Mouse (Mus musculus) mesoderm, embryonic 11.5 days (tissue): ENCODE measurements around the gene Hoxd9.
A peak's percentile ranks its signal among the peaks of the same experiment; 100 is the strongest.

Experiments
- DNase-seq: peaks from one replicate; pipeline ENCODE4 v3.0.0-alpha.2; 2012; ENCODE audit warnings: low read depth, low spot score

The Hoxd9 gene

DNA sequence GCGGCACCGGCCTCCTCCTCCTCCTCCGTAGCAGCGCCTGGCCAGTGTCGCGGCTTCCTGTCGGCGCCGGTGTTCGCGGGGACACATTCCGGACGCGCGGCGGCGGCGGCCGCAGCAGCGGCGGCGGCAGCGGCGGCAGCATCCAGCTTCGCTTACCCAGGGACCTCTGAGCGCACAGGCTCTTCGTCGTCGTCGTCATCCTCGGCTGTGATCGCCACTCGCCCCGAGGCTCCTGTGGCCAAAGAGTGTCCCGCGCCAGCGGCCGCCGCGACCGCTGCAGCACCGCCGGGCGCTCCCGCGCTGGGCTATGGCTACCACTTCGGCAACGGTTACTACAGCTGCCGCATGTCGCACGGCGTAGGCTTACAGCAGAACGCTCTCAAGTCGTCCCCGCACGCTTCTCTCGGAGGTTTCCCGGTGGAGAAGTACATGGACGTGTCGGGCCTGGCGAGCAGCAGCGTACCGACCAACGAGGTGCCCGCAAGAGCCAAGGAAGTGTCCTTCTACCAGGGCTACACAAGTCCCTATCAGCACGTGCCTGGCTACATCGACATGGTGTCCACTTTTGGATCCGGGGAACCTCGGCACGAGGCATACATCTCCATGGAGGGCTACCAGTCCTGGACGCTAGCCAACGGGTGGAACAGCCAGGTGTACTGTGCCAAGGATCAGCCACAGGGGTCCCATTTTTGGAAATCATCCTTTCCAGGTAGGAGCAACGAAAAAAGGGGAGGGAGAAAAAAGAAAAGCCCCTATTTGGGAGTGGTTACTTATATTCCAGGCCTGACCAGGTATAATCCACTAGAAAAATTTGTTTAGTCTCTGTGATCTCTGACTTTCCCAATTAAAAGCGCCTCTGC is 28.9 kb upstream of the Hoxd9 start:
- no peak for DNase-seq

DNA sequence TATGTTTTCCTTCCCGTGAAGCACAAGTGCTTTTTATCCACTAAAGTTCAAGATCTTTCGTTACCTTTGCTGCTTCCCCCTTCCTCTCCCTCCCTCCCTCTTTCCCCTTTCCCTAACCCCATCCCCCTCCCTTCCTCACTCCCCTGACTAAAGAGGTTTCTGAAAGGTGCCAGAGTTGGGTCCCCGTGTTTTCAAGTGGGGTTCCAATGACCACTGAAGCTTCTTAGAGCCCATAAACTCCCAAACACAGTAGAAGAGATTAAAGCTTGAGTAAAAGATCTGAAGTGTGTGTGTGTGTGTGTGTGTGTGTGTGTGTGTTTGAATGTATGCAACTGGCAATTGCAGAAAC is 28.3 kb upstream of the Hoxd9 start:
- DNase-seq = no peak

DNA sequence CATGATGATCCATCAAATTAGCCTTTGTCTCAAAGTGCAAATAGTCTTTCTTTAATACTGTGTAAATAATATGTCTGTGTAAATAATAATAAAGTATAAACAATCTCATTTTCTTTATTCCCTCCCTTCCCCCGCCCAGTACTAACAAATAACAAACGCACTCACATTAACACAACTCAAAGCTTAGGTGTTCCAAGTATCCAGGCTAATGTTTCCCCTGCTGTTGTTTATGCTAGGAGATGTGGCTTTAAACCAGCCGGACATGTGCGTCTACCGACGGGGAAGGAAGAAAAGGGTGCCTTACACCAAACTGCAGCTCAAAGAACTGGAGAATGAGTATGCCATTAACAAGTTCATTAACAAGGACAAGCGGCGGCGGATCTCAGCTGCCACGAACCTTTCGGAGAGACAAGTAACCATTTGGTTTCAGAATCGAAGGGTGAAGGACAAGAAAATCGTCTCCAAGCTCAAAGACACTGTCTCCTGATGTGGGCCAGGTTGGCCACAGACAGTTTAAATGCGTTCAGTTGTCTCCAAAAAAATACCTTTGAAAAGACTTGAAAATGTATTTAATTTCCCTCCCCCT is 27.8 kb upstream of the Hoxd9 start:
- no peak for DNase-seq

DNA sequence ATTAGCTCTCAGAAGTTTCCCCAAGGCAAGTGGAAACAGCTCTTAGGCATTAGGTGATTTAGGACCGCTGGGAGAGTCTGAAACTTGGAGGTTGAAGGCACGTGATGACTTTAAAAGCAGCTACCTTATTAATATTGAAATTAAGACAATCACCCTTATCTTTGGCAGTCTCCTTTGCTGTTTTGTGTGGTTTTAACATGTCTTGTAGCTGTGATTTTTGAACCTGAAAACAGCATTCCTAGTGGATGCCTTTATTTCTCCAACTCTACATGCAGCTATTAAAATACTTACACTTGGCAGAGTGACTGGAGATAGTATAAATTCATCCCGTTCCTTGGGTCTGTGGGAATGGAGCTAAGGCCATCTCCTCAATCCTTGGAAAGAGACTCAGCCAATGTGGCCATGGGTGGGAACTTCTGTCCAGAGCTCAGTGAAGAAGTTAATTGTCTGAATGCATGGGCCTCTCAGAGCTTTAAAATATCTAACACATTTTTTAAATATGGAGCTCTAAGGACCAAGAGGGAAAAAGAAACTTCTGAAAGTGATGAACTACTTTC is 26.8 kb upstream of the Hoxd9 start:
- no peak for DNase-seq

DNA sequence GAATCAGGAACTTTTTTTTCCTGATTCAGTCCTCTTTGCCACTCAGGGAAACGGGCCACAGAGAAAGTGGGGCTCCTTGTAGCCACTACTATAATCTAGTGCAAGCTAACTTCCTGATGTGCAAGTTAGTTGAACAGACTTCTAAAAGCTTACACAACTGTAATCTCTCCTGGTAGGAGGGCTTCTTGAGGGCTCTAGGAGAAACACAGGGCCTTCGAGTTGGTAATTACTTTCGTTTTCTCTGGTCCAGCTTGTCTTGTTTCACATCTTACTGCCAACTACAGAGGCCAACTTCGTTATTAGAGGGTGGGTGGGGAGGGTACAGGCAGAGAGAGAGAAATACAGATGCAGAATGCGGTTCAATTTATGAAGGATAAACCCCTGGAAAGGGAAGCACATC is 25.7 kb upstream of the Hoxd9 start:
- DNase-seq = no peak

DNA sequence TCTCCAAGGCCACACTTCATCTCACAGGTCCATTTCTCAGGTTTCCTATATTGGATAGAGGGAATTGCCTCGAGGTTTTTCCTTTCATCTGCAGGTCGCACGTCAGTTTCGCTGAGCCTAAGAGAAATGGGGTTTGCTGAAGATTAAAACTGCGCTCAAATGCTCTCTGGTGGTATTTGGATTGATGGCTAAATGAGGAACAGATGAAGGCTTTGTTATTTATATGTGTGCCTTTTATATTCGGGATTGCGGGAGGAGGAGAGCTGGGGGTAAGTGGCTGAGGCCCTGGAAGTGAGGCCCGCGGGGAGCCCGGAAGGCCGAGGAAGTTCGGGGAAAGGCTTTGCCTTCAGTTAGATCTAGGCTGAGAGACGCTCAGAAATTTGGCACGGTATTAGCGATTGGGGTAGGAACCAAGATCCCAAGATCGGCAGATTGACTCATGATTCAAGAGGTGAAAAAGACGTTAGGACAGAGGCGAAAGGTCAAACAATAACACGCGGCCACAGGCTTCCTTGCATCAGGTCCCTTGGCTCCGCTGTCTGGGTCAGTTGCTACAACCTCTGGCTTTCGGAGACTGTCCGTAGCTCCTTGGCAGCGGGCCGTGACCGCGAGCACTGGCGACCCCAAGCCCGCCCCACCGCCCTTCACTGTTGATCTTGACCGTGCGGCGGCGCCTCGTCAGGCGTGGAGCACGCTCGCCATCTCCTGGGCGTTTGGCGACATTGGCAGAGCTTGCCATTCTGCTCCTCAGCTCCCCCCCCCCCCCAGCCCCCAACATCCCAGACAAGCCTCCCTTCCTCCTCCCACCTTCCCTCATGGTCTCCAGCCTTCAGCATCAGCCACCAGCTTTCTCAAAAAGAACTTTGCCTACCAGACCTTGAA is 24.8 kb upstream of the Hoxd9 start:
- DNase-seq = peak; percentile 90

DNA sequence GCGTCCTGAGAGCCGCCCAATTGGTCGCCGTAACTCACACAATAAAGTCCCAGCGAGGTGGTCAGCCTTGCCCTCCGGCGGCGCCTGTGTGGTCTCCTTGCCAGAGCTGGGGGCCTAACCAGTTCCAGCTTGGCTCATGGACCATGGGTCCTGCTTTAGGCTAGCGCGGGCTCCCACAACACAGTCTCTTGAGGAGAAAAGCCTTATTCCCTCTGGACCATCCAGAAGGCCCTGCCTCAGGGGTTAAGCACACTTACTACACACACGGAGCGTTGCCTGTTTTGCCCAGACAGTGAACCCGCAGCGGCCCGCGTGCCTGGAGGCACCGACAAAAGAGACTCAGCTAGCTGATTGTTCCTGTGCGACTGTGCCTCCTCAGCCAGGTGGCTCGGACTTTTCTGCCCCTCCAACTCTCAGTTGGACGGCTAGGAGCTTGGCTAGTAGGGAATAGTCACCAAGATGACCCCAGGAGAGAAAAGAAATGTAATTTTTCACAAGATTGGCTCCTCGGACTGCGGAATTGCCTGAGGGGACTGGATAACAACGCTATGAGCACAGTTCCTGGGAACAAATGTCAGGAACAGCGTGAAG is 23.6 kb upstream of the Hoxd9 start:
- no peak for DNase-seq

DNA sequence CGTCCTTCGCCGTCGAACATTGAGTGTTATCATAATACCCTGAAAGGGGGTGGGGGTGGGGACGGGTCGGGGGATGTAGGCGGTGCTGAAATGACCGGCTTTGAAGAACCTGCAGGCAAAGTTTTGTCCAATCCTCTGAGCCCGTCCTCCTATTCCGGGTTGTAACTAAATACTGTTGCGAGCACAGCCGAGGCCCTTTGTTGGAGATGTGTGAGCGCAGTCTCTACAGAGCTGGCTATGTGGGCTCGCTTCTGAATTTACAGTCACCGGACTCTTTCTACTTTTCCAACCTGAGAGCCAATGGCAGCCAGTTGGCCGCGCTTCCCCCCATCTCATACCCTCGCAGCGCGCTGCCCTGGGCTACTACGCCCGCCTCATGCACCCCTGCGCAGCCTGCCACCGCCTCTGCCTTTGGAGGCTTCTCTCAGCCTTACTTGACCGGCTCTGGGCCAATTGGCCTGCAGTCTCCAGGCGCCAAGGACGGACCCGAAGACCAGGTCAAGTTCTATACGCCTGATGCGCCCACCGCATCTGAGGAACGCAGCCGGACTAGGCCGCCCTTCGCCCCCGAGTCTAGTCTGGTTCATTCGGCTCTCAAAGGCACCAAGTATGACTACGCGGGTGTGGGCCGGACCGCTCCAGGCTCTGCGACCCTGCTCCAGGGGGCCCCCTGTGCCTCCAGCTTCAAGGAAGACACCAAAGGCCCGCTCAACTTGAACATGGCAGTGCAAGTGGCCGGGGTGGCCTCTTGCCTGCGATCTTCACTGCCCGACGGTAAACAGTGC is 22.5 kb upstream of the Hoxd9 start, which contains the start of gene Hoxd12:
Gene Hoxd12 (plus strand): TSS at position 133 of the 785 bp plus-strand sequence.
- no peak for DNase-seq

DNA sequence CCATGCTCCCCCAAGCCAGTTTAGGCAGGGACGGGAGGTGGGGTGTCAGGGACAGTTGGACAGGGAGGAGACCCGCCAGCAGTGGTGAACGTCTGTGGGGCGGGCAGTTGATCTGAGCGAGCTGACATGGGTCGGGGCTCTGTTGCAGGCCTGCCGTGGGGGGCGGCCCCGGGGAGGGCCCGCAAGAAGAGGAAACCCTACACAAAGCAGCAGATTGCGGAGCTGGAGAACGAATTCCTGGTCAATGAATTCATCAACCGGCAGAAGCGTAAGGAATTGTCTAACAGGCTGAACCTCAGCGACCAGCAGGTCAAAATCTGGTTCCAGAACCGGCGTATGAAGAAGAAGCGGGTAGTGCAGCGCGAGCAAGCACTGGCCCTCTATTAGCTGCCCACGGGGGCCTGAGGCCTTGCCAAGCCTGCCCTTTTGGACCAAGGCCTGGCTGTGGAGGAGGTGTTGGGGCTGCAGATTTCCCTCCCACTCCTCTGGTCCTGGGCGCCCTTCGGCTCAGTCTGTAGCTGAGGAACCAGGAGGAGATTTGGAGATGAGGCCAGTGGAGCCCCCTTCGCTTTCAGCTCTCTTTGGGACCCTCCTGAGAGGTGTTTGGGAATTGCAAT is 21.8 kb upstream of the Hoxd9 start:
- no peak for DNase-seq

DNA sequence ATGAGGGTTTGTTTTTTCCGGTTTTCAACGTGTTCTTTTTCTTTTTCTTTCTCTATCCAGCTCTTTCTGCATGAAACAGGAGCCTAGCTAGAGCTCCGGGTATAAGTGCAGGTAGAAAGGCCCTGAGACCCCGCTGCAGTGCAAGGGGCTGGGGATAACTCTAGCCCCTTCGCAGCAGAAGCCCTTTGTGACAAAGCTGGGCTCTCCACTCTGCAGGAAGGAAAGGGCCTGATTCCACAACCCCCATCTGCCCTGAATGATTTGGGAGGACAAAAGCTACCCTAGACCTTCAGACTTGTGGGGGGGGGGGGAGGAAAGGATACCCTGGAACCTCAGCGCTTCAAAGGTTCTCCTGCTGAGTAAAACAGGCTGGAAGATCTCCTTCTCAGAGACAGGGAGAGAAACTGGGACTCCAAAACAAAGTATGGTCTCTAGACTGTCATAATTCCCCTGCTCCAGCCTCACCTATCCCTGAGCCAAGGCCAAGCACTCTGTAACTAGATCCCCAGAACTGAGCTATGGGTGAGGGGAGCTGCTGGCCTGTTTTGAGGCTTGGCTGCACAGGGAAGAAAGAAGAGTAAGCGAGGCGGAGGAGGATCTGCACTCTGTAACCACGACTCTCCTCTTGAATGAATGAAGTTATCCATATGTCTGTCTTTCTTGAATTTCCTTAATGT is 21.0 kb upstream of the Hoxd9 start:
- DNase-seq = no peak

DNA sequence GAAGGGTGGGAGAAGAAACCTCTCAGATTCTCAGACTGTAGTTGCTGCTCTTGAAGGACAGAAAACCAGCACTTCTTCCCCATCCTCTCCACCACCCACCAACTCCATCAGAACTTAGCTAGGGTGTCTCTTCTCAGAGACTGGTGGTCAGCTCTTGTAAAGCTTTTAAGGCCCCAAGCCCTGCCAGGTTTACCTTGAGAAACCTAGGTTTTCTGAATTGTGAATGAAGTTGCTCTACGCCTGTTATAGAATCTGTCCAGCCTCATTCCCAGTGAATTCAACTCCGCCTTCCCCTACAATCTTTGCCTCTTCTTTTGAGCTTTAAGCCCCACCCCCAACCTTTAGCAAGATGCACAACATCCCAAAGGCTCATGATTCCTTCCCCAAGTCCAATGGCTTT is 20.4 kb upstream of the Hoxd9 start:
- no peak for DNase-seq

DNA sequence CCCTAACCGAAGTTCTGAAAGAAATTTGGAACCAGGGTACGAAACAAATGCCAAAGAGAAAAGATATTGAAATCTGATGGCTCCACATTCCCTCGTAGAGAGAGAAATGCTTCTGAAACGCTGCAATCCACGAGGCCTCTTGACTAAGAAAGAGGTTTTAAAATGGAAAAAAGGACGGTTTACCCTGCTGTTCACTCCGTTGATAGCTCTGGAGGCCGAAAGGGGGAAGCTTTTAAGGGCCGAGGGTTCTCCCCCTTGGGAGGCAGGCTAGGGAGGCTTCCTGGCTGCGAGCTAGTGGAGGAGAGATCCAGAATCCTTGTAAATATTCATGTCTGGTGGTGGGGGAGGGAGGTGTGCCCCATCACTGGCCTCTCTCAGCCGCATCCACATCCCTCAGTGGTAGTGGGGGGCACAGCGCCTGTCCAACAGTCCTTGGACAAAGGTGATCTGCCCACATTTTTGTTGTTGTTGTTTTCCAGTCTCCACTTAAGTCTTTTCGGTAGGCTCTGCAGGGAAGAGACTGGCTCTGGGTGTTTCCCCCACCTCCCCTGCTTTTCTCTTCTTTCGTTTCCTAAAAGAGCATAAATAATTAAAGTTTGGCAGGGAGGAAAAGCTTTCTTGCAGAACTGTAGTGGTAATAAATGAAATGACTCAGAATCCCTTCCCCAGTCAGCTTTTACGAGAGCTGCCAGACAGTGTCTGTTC is 18.5 kb upstream of the Hoxd9 start, which contains the start of gene Hoxd11:
Gene Hoxd11 (plus strand): TSS at position 667 of the 705 bp plus-strand sequence.
- no peak for DNase-seq

DNA sequence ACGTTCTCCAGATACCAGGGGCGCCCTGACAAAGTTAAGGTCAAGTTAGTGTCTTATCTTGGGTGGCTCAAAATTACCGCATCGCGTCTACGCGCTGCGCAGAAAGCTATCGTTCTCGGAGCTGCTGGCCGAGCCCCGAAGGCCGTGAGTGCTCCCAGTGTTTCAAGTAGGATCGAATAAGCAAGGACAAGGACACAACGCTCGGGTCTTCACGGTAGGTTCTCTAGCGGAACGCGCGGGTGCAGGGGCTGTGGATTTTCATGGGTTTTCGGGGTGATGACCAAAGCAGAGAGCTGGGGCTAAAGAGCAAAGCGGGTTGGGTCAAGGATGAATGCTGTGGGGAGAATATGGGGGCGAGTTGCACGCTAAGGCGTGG is 17.9 kb upstream of the Hoxd9 start:
- no peak for DNase-seq

DNA sequence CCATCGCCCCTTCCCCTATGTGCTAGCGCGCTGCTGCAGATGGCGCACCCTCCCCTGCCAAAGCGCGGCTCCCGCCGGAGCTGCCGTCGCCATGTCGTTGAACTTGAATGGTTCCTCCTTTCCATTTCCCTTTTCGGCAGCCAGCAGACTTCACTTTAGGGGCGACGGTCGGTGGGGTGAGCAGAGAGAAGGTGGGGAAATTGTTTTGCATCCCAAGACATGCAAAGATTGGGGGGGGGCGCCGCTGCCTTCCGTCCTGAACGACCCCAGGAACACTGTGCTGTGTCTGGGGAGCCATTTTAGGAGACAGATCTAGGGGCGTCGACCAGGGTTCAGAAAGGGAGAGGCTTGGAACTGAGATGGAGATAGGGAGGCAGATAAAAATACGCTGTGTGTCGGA is 17.5 kb upstream of the Hoxd9 start:
- DNase-seq = no peak

DNA sequence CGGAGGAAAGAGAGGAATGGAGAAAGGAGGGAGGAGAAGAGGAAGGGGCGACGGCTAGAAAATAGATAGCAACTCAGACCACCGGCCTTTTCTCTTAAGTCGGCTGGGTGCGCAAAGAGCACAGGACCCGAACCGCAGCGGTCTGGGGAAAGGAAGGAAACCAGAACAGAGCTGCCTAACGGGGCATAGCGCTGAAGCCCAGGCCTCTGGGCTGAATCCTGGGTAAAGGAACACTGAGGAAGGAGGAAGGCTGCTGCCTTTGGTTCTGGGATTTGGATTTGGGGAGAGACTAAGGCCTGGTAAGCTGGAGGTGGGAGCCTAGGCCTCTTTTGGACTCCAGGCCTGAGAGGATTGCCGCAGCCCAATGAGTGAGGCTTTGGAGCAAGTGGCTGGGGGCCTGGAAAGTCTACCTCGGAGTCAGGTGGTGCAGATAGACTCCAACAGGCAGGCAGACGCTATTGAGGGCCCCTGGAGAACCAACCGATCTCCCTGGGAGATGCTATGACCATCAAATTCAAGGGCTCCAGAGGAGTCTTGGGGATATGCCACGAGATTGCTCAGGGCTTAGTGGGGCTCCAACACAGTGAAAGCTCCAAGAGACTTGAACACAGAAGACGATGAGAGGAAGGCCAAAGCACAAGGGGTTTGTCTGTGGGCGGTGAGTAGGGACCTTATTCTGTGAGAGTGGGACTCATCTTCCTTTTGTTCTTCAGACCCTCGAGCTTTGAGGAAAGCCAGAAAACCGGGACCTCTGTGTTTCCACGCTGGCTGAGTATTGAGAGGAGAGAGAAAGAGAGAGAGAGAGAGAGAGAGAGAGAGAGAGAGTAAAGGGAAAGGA is 16.7 kb upstream of the Hoxd9 start:
- DNase-seq = no peak

DNA sequence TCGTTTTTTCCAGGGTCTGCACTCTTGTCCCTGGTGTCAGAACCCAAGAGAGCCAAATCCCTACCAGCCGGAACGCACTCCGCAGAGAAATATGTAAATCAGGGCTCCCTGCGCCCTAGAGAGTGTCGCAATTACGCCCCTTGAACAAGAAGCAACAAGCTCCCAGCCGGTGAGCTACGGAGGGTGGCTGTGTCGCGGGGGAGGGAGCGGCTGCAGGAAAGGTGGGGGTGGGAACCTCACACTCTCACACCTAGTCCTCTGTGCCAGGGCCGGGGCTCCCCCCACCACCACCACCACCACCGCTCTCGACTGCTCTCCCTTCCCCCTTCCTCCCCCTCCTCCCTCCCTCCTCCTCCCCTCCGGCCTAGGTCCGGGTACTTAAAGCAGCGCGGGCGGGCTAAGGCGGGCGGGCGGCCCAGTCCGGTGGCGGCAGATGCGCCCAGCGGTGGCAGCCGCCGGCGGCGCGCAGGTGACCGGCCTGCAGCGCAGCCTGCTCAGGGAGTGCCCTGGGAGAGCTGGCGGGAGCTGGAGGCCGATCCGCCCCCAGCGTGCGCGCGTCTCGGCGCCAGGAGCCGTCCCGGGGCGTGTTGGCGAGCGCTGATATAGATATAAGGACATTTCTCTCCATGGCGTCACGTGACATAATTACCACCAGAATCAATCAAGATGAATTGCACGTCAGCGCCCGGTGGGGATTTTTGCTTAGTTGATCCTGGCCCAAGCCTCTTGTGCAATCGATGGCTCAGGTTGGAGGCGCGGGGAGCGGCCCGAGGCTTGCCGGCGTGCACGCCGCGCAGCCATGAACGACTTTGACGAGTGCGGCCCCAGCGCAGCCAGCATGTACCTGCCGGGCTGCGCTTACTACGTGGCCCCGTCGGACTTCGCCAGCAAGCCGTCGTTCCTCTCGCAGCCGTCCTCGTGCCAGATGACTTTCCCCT is 15.7 kb upstream of the Hoxd9 start:
- DNase-seq = no peak

DNA sequence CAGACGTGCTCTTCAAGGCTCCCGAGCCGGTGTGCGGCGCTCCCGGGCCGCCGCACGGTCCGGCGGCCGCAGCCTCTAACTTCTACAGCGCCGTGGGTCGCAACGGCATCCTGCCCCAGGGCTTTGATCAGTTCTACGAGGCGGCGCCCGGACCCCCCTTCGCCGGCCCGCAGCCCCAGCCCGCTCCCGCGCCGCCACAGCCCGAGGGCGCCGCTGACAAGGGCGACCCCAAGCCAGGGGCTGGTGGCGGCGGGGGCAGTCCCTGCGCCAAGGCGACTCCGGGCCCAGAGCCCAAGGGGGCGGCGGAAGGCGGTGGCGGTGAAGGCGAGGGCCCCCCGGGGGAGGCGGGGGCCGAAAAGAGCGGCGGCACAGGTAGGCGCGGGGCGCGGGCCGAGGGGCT is 14.7 kb upstream of the Hoxd9 start:
- no peak for DNase-seq
